Mouse (Mus musculus) liver, embryonic 13.5 days (tissue): ENCODE measurements around the gene Map2k6. TPM values are rescaled to one million over a fixed set of nuclear protein-coding genes. Genes with fewer than 3 reads are reported as not detected.

ENCODE experiments used
- ATAC-seq: fragments of 200-750 bp; cut with Nextera tagmentation; 2 replicates; pipeline ENCODE4 v1.8.0; 2017; ENCODE audit warnings: low read depth, mild to moderate bottlenecking, moderate number of reproducible peaks, moderate library complexity
- DNase-seq: peaks from one replicate; pipeline ENCODE4 v3.0.0; 2022
- H3K27ac ChIP-seq: fragments of 300-500 bp; sonication (generic); 2 replicates; pipeline ENCODE4 v1.5.1; 2015; ENCODE audit warnings: moderate library complexity, mild to moderate bottlenecking, inconsistent platforms
- H3K27me3 ChIP-seq: fragments of 300-500 bp; sonication (generic); 2 replicates; pipeline ENCODE4 v1.6.1; 2015; ENCODE audit warnings: mild to moderate bottlenecking, inconsistent platforms
- H3K36me3 ChIP-seq: fragments of 300-500 bp; sonication (generic); 2 replicates; pipeline ENCODE4 v1.6.1; 2015; ENCODE audit warnings: mild to moderate bottlenecking, inconsistent platforms
- H3K4me1 ChIP-seq: fragments of 300-500 bp; sonication (generic); replicated peaks from 2 replicates; pipeline ENCODE4 v1.6.1; 2015; ENCODE audit warnings: inconsistent platforms
- H3K4me2 ChIP-seq: fragments of 300-500 bp; sonication (generic); 2 replicates; pipeline ENCODE4 v1.6.1; 2015; ENCODE audit warnings: inconsistent platforms, mild to moderate bottlenecking, moderate library complexity
- H3K4me3 ChIP-seq: fragments of 300-500 bp; sonication (generic); replicated peaks from 2 replicates; pipeline ENCODE4 v1.5.1; 2015; ENCODE audit warnings: mild to moderate bottlenecking, inconsistent platforms
- H3K9ac ChIP-seq: fragments of 300-500 bp; sonication (generic); 2 replicates; pipeline ENCODE4 v1.6.1; 2015; ENCODE audit warnings: mild to moderate bottlenecking, inconsistent platforms
- H3K9me3 ChIP-seq: fragments of 300-500 bp; sonication (generic); replicated peaks from 2 replicates; pipeline ENCODE4 v1.6.1; 2016; ENCODE audit warnings: inconsistent platforms
- WGBS: fragments of 180-500 bp; shearing (Covaris S2); methylation state at CpG from one replicate; pipeline ENCODE4 v1.1.7; 2015; ENCODE audit not compliant: insufficient replicate concordance; 5-methylcytosine and 5-hydroxymethylcytosine counted together
- polyA plus RNA-seq: library from polyadenylated mRNA; unstranded; fragments of >200 nt; fragmentation: Nextera tagmentation; extraction: Ambion mirVana; gene quantifications from 2 replicates; pipeline ENCODE4 v1.2.1, GENCODE M21; 2015

Map2k6 gene
- polyA plus RNA-seq, 1 experiment from 2014 or later: 4.4 TPM

DNA sequence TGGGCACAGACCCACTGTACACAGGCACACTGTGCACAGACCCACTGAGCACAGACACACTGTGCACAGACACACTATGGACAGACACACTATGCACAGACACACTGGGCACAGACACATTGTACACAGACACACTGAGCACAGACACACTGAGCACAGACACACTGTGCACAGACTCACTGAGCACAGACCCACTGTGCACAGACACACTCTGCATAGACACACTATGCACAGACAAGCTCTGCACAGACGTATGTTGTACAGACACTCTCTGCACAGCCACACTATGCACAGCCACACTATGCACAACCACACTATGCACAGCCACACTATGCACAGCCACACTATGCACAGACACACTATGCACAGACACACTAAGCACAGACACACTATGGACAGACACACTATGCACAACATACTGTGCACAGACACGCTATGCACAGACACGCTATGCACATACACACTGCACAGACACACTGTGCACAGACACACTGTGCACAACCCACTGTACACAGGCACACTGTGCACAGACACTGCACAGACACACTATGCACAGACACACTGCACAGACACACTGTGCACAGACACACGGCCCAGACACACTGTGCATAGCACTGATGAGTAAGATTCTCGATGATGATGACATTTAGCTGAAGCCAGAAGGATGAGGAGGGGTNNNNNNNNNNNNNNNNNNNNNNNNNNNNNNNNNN, 54.7 kb downstream of the Map2k6 start:
- no peaks in the 10 kb centered on the region for H3K27me3 ChIP-seq
- H3K9me3 ChIP-seq: no peaks in the 10 kb centered on the region
- no peak for DNase-seq
- peaks cover 65% of the 10 kb centered on the region for H3K4me1 ChIP-seq
- no peak overlapping the region for H3K27ac ChIP-seq
- H3K9ac ChIP-seq: no peak overlapping the region
- WGBS: 79% methylated on average over 5 of the region's 5 CpGs
- H3K36me3 ChIP-seq: no peaks in the 10 kb centered on the region
- no peak for ATAC-seq
- no peak overlapping the region for H3K4me3 ChIP-seq
- H3K4me2 ChIP-seq: no peak overlapping the region

- Histone ChIP-seq H3K4me3 (no peak overlapping the region), H3K36me3 (no peaks in the 10 kb centered on the region), H3K27me3 (no peaks in the 10 kb centered on the region), H3K4me1 (peaks cover 72% of the 10 kb centered on the region), H3K9ac (peak overlapping the region; percentile 12), H3K27ac (peak overlapping the region; percentile 80), H3K9me3 (no peaks in the 10 kb centered on the region), H3K4me2 (peak overlapping the region; percentile 33; the same call in 1 of the 2 replicates)
- 38% methylated on average over 7 of the region's 7 CpGs for WGBS
- ATAC-seq: peak; percentile 86
- DNase-seq: peak; percentile 44
Observed at GRCm38 (mm10) chr11:110457441-110457912, 58.6 kb downstream of the Map2k6 start.

- WGBS: 11% methylated on average over 2 of the region's 2 CpGs
- no peak overlapping the region for H3K4me2 ChIP-seq
- DNase-seq (no peak), ATAC-seq (no peak)
- H3K4me3 ChIP-seq: no peak overlapping the region
- peaks cover 92% of the 10 kb centered on the region for H3K4me1 ChIP-seq
- H3K27ac ChIP-seq: peak overlapping the region; percentile 63
- no peaks in the 10 kb centered on the region for H3K36me3 ChIP-seq
- peak overlapping the region; percentile 40 for H3K9ac ChIP-seq
- H3K27me3 ChIP-seq: no peaks in the 10 kb centered on the region
- no peaks in the 10 kb centered on the region for H3K9me3 ChIP-seq
Observed at GRCm38 (mm10) chr11:110460480-110460879, 61.6 kb downstream of the Map2k6 start.

- DNase-seq (no peak), ATAC-seq (peak; percentile 8; the same call in 1 of the 2 replicates)
- H3K27me3 ChIP-seq: no peaks in the 10 kb centered on the region
- no peaks in the 10 kb centered on the region for H3K9me3 ChIP-seq
- H3K36me3 ChIP-seq: no peaks in the 10 kb centered on the region
- no peak overlapping the region for H3K4me3 ChIP-seq
- peaks cover 79% of the 10 kb centered on the region for H3K4me1 ChIP-seq
- H3K4me2 ChIP-seq: no peak overlapping the region
- 56% methylated on average over 17 of the region's 17 CpGs for WGBS
- H3K9ac ChIP-seq: no peak overlapping the region
- peak overlapping the region; percentile 97 for H3K27ac ChIP-seq
Observed at GRCm38 (mm10) chr11:110461560-110462331, 62.8 kb downstream of the Map2k6 start.

- Histone ChIP-seq H3K36me3 (no peaks in the 10 kb centered on the region), H3K9me3 (no peaks in the 10 kb centered on the region), H3K27ac (peak overlapping the region; percentile 97), H3K4me1 (peaks cover 66% of the 10 kb centered on the region), H3K9ac (peak overlapping the region; percentile 63), H3K4me3 (peak overlapping the region; percentile 20), H3K27me3 (no peaks in the 10 kb centered on the region), H3K4me2 (peak overlapping the region; percentile 62)
- DNase-seq (peak; percentile 66), ATAC-seq (peak; percentile 97)
- WGBS: 21% methylated on average over 8 of the region's 8 CpGs
Observed at GRCm38 (mm10) chr11:110462975-110463578, 64.2 kb downstream of the Map2k6 start.

DNA sequence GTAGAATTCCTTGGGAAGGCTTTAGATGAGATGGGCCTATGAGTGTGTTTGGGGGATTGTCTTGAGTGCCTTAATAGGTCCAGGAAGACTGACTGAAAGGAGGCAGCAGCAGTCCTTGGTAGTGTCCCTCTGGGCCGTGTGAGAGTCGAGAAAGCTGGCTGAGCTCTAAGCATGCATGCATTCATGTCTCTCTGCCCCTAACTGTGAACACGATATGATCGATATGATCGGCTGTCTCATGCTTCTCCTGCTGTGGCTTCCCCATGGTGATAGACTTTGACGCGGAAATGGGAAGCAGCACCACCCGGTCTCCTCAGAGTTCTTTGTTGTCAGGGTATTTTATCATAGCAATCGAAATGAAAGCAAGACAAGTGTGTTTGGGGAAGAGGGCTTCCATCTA, 64.9 kb downstream of the Map2k6 start:
- Histone ChIP-seq H3K4me3 (peak overlapping the region; percentile 20), H3K9ac (peak overlapping the region; percentile 63), H3K4me1 (peaks cover 60% of the 10 kb centered on the region), H3K4me2 (peak overlapping the region; percentile 62), H3K36me3 (no peaks in the 10 kb centered on the region), H3K27me3 (no peaks in the 10 kb centered on the region), H3K27ac (peak overlapping the region; percentile 97), H3K9me3 (no peaks in the 10 kb centered on the region)
- WGBS: 12% methylated on average over 9 of the region's 9 CpGs
- DNase-seq: no peak
- peak; percentile 57 for ATAC-seq

GRCm38 (mm10) chr11:110469054-110469453, 70.1 kb downstream of the Map2k6 start:
- WGBS: 64% methylated on average over 2 of the region's 2 CpGs
- no peak for ATAC-seq
- no peaks in the 10 kb centered on the region for H3K27me3 ChIP-seq

GRCm38 (mm10) chr11:110470561-110471273, 71.8 kb downstream of the Map2k6 start:
- no peaks in the 10 kb centered on the region for H3K9me3 ChIP-seq
- no peak overlapping the region for H3K4me2 ChIP-seq
- H3K36me3 ChIP-seq: no peaks in the 10 kb centered on the region
- no peak overlapping the region for H3K9ac ChIP-seq
- 64% methylated on average over 8 of the region's 8 CpGs for WGBS
- ATAC-seq (no peak), DNase-seq (no peak)
- H3K4me3 ChIP-seq: no peak overlapping the region
- peaks cover 5% of the 10 kb centered on the region for H3K4me1 ChIP-seq
- no peaks in the 10 kb centered on the region for H3K27me3 ChIP-seq
- H3K27ac ChIP-seq: no peak overlapping the region

More at GRCm38 (mm10) chr11:110469054-110469453, 70.1 kb downstream of the Map2k6 start:
- Histone ChIP-seq H3K9me3 (no peaks in the 10 kb centered on the region), H3K4me3 (no peak overlapping the region), H3K4me2 (no peak overlapping the region), H3K4me1 (peaks cover 8% of the 10 kb centered on the region), H3K9ac (no peak overlapping the region), H3K36me3 (no peaks in the 10 kb centered on the region), H3K27ac (no peak overlapping the region)
- DNase-seq: no peak

DNA sequence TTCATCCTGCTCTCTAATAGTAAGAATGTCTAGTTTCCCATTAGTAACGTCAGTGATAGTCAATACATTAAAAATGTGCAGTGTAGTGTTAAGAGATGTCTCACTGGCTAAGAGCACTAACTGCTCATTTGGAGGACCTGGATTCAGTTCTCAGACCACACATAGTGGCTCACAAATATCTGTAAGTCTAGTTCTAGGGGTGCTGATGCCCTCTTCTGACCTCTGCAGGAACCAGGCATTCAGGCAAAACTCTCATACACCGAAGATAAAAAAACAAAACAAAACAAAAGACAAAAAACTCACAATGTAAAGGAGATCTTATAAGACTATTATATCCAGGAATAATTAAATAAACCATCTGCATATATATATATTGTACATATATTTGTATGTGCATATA, 72.4 kb downstream of the Map2k6 start:
- peaks cover 11% of the 10 kb centered on the region for H3K4me1 ChIP-seq
- no peaks in the 10 kb centered on the region for H3K36me3 ChIP-seq
- WGBS: 78% methylated on average over 2 of the region's 2 CpGs
- no peak overlapping the region for H3K4me2 ChIP-seq
- ATAC-seq: no peak
- no peak overlapping the region for H3K4me3 ChIP-seq
- no peak for DNase-seq
- H3K9ac ChIP-seq: no peak overlapping the region
- H3K27ac ChIP-seq: no peak overlapping the region
- H3K9me3 ChIP-seq: no peaks in the 10 kb centered on the region
- H3K27me3 ChIP-seq: no peaks in the 10 kb centered on the region

GRCm38 (mm10) chr11:110472078-110472477, 73.2 kb downstream of the Map2k6 start:
- peaks cover 18% of the 10 kb centered on the region for H3K4me1 ChIP-seq
- no peak overlapping the region for H3K9ac ChIP-seq
- H3K36me3 ChIP-seq: no peaks in the 10 kb centered on the region
- no peak for ATAC-seq
- no peak overlapping the region for H3K4me2 ChIP-seq
- no peak overlapping the region for H3K27ac ChIP-seq
- H3K9me3 ChIP-seq: no peaks in the 10 kb centered on the region
- 72% methylated on average over 5 of the region's 5 CpGs for WGBS
- no peaks in the 10 kb centered on the region for H3K27me3 ChIP-seq
- DNase-seq: no peak
- H3K4me3 ChIP-seq: no peak overlapping the region

DNA sequence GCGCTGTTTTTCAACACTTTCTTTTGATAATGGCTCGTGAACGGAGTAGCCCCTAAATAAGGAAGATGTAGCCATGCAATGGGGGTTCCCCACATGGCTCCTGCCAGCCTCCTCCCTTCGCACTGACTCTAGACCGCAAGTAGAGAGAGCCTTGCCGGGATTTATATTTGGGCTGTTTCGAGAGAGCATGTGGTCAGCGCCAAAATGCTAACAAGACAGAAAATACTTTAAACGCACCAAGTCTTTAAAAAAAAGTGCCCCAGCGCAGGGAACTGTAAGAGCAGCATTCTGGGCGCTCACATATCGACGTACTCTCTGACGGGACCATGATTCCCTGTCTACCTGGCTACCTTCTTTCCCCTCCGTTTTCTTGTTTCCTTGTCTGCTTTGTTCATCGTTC, 74.6 kb downstream of the Map2k6 start:
- Histone ChIP-seq H3K4me1 (peaks cover 32% of the 10 kb centered on the region), H3K36me3 (no peaks in the 10 kb centered on the region), H3K4me2 (no peak overlapping the region), H3K27me3 (no peaks in the 10 kb centered on the region), H3K4me3 (no peak overlapping the region), H3K9me3 (no peaks in the 10 kb centered on the region), H3K27ac (no peak overlapping the region), H3K9ac (no peak overlapping the region)
- no peak for DNase-seq
- ATAC-seq: no peak
- 85% methylated on average over 16 of the region's 16 CpGs for WGBS
